Mouse (Mus musculus): ENCODE results near the gene Eif4a2. TPM values are rescaled to one million over a fixed set of nuclear protein-coding genes. Genes with fewer than 3 reads are reported as not detected.
"Not testable (repeated sequence)": the region's sequence is repeated elsewhere in the genome, so short reads cannot be mapped to it uniquely, and the experiment has no call there.

Eif4a2 gene
- polyA plus RNA-seq, 2 experiments: 55.9 to 159 TPM

GRCm38 (mm10) chr16:23087712-23088111 lies 19.5 kb upstream of the Eif4a2 start:
- 19% methylated on average over 4 of the region's 4 CpGs for WGBS (ENCODE audit: insufficient replicate concordance)
- H3K4me1 ChIP-seq (replicated peaks; ENCODE audit: control insufficient read depth in 2 of 2, insufficient read depth in 2 of 2, low read length in 1 of 2); H3K27me3 ChIP-seq (ENCODE audit: control insufficient read depth, insufficient read depth, low read length); DNase-seq (ENCODE audit: low read depth in 3 of 3, low spot score in 3 of 3); H3K9ac ChIP-seq (replicated peaks); H3K27ac ChIP-seq; H3K36me3 ChIP-seq (replicated peaks; ENCODE audit: control insufficient read depth, insufficient read depth, low read depth); H3K9me3 ChIP-seq (ENCODE audit: control insufficient read depth, low read length); H3K4me3 ChIP-seq (ENCODE audit: insufficient read depth in 1 of 2, low read depth in 2 of 2, low read length in 2 of 2); ATAC-seq (ENCODE audit: insufficient read depth); H3K4me2 ChIP-seq (ENCODE audit: low read depth): not testable (repeated sequence)
- TF ChIP-seq CTCF (IDR thresholded peaks at IDR 0.05; ENCODE audit: low read depth): peak; percentile 40

- not testable (repeated sequence) for H3K4me1 ChIP-seq (replicated peaks; ENCODE audit: control insufficient read depth in 2 of 2, insufficient read depth in 2 of 2, low read length in 1 of 2); DNase-seq (ENCODE audit: low read depth in 3 of 3, low spot score in 3 of 3)
Measured at GRCm38 (mm10) chr16:23088491-23088890, 18.8 kb upstream of the Eif4a2 start.

GRCm38 (mm10) chr16:23091345-23091744 lies 15.9 kb upstream of the Eif4a2 start:
- H3K4me1 ChIP-seq (replicated peaks; ENCODE audit: control insufficient read depth in 2 of 2, insufficient read depth in 2 of 2, low read length in 1 of 2); DNase-seq (ENCODE audit: low read depth in 3 of 3, low spot score in 3 of 3); H3K4me2 ChIP-seq (ENCODE audit: low read depth); ATAC-seq (ENCODE audit: insufficient read depth); H3K9ac ChIP-seq (replicated peaks); H3K9me3 ChIP-seq (ENCODE audit: control insufficient read depth, low read length); H3K4me3 ChIP-seq (ENCODE audit: insufficient read depth in 1 of 2, low read depth in 2 of 2, low read length in 2 of 2); H3K27me3 ChIP-seq (ENCODE audit: control insufficient read depth, insufficient read depth, low read length); H3K36me3 ChIP-seq (replicated peaks; ENCODE audit: control insufficient read depth, insufficient read depth, low read depth); H3K27ac ChIP-seq: not testable (repeated sequence)

More at GRCm38 (mm10) chr16:23088491-23088890, 18.8 kb upstream of the Eif4a2 start:
- 68% methylated on average over 1 of the region's 1 CpGs for WGBS (ENCODE audit: insufficient replicate concordance)
- H3K4me2 ChIP-seq (ENCODE audit: low read depth); H3K4me3 ChIP-seq (ENCODE audit: insufficient read depth in 1 of 2, low read depth in 2 of 2, low read length in 2 of 2); H3K36me3 ChIP-seq (replicated peaks; ENCODE audit: control insufficient read depth, insufficient read depth, low read depth); H3K9me3 ChIP-seq (ENCODE audit: control insufficient read depth, low read length); H3K9ac ChIP-seq (replicated peaks); ATAC-seq (ENCODE audit: insufficient read depth); H3K27ac ChIP-seq; H3K27me3 ChIP-seq (ENCODE audit: control insufficient read depth, insufficient read depth, low read length): not testable (repeated sequence)

GRCm38 (mm10) chr16:23093321-23093953 lies 13.8 kb upstream of the Eif4a2 start:
- 67% methylated on average over 13 of the region's 13 CpGs for WGBS (ENCODE audit: insufficient replicate concordance)
- ATAC-seq (ENCODE audit: insufficient read depth): no peak
- H3K27ac ChIP-seq: no peak overlapping the region
- no peaks in the 10 kb centered on the region for H3K27me3 ChIP-seq (ENCODE audit: control insufficient read depth, insufficient read depth, low read length)
- no peaks in the 10 kb centered on the region for H3K9me3 ChIP-seq (ENCODE audit: control insufficient read depth, low read length)
- H3K4me3 ChIP-seq (ENCODE audit: insufficient read depth in 1 of 2, low read depth in 2 of 2, low read length in 2 of 2): no peak overlapping the region
- TF ChIP-seq EP300 (IDR thresholded peaks at IDR 0.05; ENCODE audit: low read depth) (no peak), CTCF (IDR thresholded peaks at IDR 0.05; ENCODE audit: low read depth) (no peak)
- DNase-seq (ENCODE audit: low read depth in 3 of 3, low spot score in 3 of 3): no peak
- no peak overlapping the region for H3K9ac ChIP-seq (replicated peaks)
- H3K4me2 ChIP-seq (ENCODE audit: low read depth): no peak overlapping the region
- H3K36me3 ChIP-seq (replicated peaks; ENCODE audit: control insufficient read depth, insufficient read depth, low read depth): no peaks in the 10 kb centered on the region
- H3K4me1 ChIP-seq (replicated peaks; ENCODE audit: control insufficient read depth in 2 of 2, insufficient read depth in 2 of 2, low read length in 1 of 2): no peaks in the 10 kb centered on the region

DNA sequence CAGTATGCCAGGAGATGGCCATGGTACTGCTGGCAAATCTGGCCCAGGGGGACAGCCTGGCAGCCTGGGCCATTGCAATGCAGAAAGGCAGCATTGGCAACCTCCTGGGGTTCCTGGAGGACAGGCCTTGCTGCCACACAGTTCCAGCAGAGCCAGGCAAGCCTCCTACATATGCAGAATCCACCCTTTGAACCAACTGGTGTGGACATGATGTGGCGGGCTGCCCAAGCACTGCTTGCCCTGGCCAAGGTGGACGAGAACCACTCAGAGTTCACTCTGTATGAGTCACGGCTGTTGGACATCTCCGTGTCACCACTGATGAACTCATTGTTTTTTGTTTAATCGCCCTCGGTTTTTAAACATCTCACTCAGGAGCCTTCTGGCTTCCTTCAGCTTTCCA lies 13.1 kb upstream of the Eif4a2 start:
- no peaks in the 10 kb centered on the region for H3K9me3 ChIP-seq (ENCODE audit: control insufficient read depth, low read length)
- H3K4me1 ChIP-seq (replicated peaks; ENCODE audit: control insufficient read depth in 2 of 2, insufficient read depth in 2 of 2, low read length in 1 of 2): no peaks in the 10 kb centered on the region
- no peak overlapping the region for H3K27ac ChIP-seq
- ATAC-seq (ENCODE audit: insufficient read depth) (no peak), DNase-seq (ENCODE audit: low read depth in 3 of 3, low spot score in 3 of 3) (no peak)
- no peaks in the 10 kb centered on the region for H3K36me3 ChIP-seq (replicated peaks; ENCODE audit: control insufficient read depth, insufficient read depth, low read depth)
- H3K9ac ChIP-seq (replicated peaks): no peak overlapping the region
- TF ChIP-seq EP300 (IDR thresholded peaks at IDR 0.05; ENCODE audit: low read depth) (no peak), CTCF (IDR thresholded peaks at IDR 0.05; ENCODE audit: low read depth) (no peak)
- no peaks in the 10 kb centered on the region for H3K27me3 ChIP-seq (ENCODE audit: control insufficient read depth, insufficient read depth, low read length)
- H3K4me2 ChIP-seq (ENCODE audit: low read depth): no peak overlapping the region
- 69% methylated on average over 6 of the region's 6 CpGs for WGBS (ENCODE audit: insufficient replicate concordance)
- no peak overlapping the region for H3K4me3 ChIP-seq (ENCODE audit: insufficient read depth in 1 of 2, low read depth in 2 of 2, low read length in 2 of 2)

GRCm38 (mm10) chr16:23095581-23095980 lies 11.7 kb upstream of the Eif4a2 start:
- not testable (repeated sequence) for H3K9me3 ChIP-seq (ENCODE audit: control insufficient read depth, low read length); H3K4me1 ChIP-seq (replicated peaks; ENCODE audit: control insufficient read depth in 2 of 2, insufficient read depth in 2 of 2, low read length in 1 of 2); H3K9ac ChIP-seq (replicated peaks); H3K4me3 ChIP-seq (ENCODE audit: insufficient read depth in 1 of 2, low read depth in 2 of 2, low read length in 2 of 2); H3K4me2 ChIP-seq (ENCODE audit: low read depth); H3K36me3 ChIP-seq (replicated peaks; ENCODE audit: control insufficient read depth, insufficient read depth, low read depth); ATAC-seq (ENCODE audit: insufficient read depth); H3K27me3 ChIP-seq (ENCODE audit: control insufficient read depth, insufficient read depth, low read length); H3K27ac ChIP-seq; DNase-seq (ENCODE audit: low read depth in 3 of 3, low spot score in 3 of 3)
- WGBS (ENCODE audit: insufficient replicate concordance): 75% methylated on average over 5 of the region's 5 CpGs

DNA sequence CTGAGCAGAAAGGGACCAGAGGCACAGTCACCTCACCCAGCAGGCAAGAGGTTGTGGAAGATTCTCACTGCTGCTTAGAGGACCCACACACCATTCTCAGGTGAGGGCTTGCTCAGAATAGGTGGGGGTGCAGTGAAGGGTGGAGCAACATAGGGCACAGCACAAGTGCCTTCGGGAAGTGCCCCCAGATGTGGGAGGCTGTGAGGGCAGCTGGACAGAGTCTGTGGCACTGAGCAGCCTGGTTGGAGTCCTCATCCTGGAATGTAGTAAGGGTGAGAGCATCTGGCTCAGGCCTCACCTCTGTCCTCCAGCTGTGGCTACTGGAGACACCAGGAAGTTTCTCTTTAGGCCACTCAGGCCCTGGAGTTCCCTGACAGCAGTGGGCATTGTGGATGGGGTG lies 10.4 kb upstream of the Eif4a2 start:
- not testable (repeated sequence) for DNase-seq (ENCODE audit: low read depth in 3 of 3, low spot score in 3 of 3); H3K27me3 ChIP-seq (ENCODE audit: control insufficient read depth, insufficient read depth, low read length); ATAC-seq (ENCODE audit: insufficient read depth); H3K4me3 ChIP-seq (ENCODE audit: insufficient read depth in 1 of 2, low read depth in 2 of 2, low read length in 2 of 2); H3K27ac ChIP-seq; H3K4me1 ChIP-seq (replicated peaks; ENCODE audit: control insufficient read depth in 2 of 2, insufficient read depth in 2 of 2, low read length in 1 of 2); H3K9me3 ChIP-seq (ENCODE audit: control insufficient read depth, low read length); H3K36me3 ChIP-seq (replicated peaks; ENCODE audit: control insufficient read depth, insufficient read depth, low read depth); H3K4me2 ChIP-seq (ENCODE audit: low read depth); H3K9ac ChIP-seq (replicated peaks)
- WGBS (ENCODE audit: insufficient replicate concordance): 69% methylated on average over 1 of the region's 1 CpGs
